Mouse (Mus musculus): Measurements from ENCODE around the gene Slc7a15.
"Not testable (repeated sequence)": the region's sequence is repeated elsewhere in the genome, so short reads cannot be mapped to it uniquely, and the experiment has no call there.

GRCm38 (mm10) chr12:8638411-8639087 is 39.7 kb upstream of the Slc7a15 start:
- peak; percentile 87 for TF ChIP-seq CTCF (conservative IDR thresholded peaks at IDR 0.05; ENCODE audit: low read length)
- TF ChIP-seq NANOG, POU5F1 (IDR thresholded peaks at IDR 0.05; ENCODE audit: borderline replicate concordance, low read length): not testable (repeated sequence)

Measured in E14TG2a.4 (cell line).